Mouse (Mus musculus) liver, postnatal 0 days (tissue): Measurements from ENCODE around the gene Bmpr1a. TPM values are rescaled to one million over a fixed set of nuclear protein-coding genes. Genes with fewer than 3 reads are reported as not detected.

Experiments used
- ATAC-seq: fragments of 200-750 bp; cut with Nextera tagmentation; 2 replicates; pipeline ENCODE4 v1.8.0; 2017; ENCODE audit warnings: mild to moderate bottlenecking, moderate library complexity
- DNase-seq: peaks from one replicate; pipeline ENCODE4 v3.0.0-alpha.2; 2016
- H3K27ac ChIP-seq: fragments of 300-500 bp; sonication (generic); 2 replicates; pipeline ENCODE4 v1.5.1; 2014; ENCODE audit warnings: antibody characterized with exemption, moderate library complexity, mild to moderate bottlenecking, low read depth
- H3K27me3 ChIP-seq: fragments of 300-500 bp; sonication (generic); 2 replicates; pipeline ENCODE4 v1.6.1; 2014; ENCODE audit warnings: low read length, control low read depth, mixed read lengths; ENCODE audit not compliant: insufficient read depth
- H3K36me3 ChIP-seq: fragments of 300-500 bp; sonication (generic); replicated peaks from 2 replicates; pipeline ENCODE4 v1.6.1; 2014; ENCODE audit warnings: mild to moderate bottlenecking, control low read depth, low read length, moderate library complexity, mixed read lengths; ENCODE audit not compliant: insufficient read depth
- H3K4me1 ChIP-seq: fragments of 300-500 bp; sonication (generic); 2 replicates; pipeline ENCODE4 v1.6.1; 2014; ENCODE audit warnings: antibody characterized with exemption, mild to moderate bottlenecking, control low read depth; ENCODE audit not compliant: insufficient read depth
- H3K4me2 ChIP-seq: fragments of 300-500 bp; sonication (generic); 2 replicates; pipeline ENCODE4 v1.6.1; 2014; ENCODE audit warnings: low read depth, mild to moderate bottlenecking, low read length, moderate library complexity, mixed read lengths
- H3K4me3 ChIP-seq: fragments of 300-500 bp; sonication (generic); 2 replicates; pipeline ENCODE4 v1.5.1; 2014; ENCODE audit warnings: low read depth, low read length
- H3K9ac ChIP-seq: fragments of 300-500 bp; sonication (generic); replicated peaks from 2 replicates; pipeline ENCODE4 v1.6.1; 2014; ENCODE audit warnings: mild to moderate bottlenecking, moderate library complexity
- H3K9me3 ChIP-seq: fragments of 300-500 bp; sonication (generic); 2 replicates; pipeline ENCODE4 v1.6.1; 2016; ENCODE audit warnings: mild to moderate bottlenecking, control low read depth, low read length, mixed read lengths
- CTCF ChIP-seq: sonication (generic); IDR thresholded peaks from 2 replicates; pipeline ENCODE4 v1.5.1; 2016; ENCODE audit warnings: antibody characterized with exemption, low read depth
- EP300 ChIP-seq: IDR thresholded peaks from 2 replicates; pipeline ENCODE4 v1.6.1; 2016; ENCODE audit warnings: antibody characterized with exemption, low read depth, mild to moderate bottlenecking
- WGBS: fragments of 180-500 bp; shearing (Covaris S2); extraction: QIAGEN DNeasy Blood & Tissue Kit; methylation state at CpG from one replicate; pipeline ENCODE4 v1.1.7; 2014; ENCODE audit not compliant: insufficient replicate concordance; 5-methylcytosine and 5-hydroxymethylcytosine counted together
- polyA plus RNA-seq: library from polyadenylated mRNA; unstranded; fragments of >200 nt; fragmentation: Nextera tagmentation; extraction: Ambion mirVana; gene quantifications from 2 replicates; pipeline ENCODE4 v1.2.1, GENCODE M21; 2015

Gene Bmpr1a
- polyA plus RNA-seq, 1 experiment from 2014 or later, result 5.0 TPM

GRCm38 (mm10) chr14:34377121-34377520, 126.0 kb downstream of the Bmpr1a start:
- Histone ChIP-seq H3K4me2 (peak overlapping the region; percentile 33; the same call in 1 of the 2 replicates), H3K36me3 (no peaks in the 10 kb centered on the region), H3K9me3 (no peaks in the 10 kb centered on the region), H3K4me1 (no peaks in the 10 kb centered on the region), H3K9ac (no peak overlapping the region), H3K4me3 (no peak overlapping the region), H3K27ac (no peak overlapping the region), H3K27me3 (no peaks in the 10 kb centered on the region)
- TF ChIP-seq EP300 (no peak), CTCF (no peak)
- WGBS, result 55% methylated on average over 4 of the region's 4 CpGs
- ATAC-seq, result no peak
- no peak for DNase-seq

- Histone ChIP-seq H3K9me3 (no peaks in the 10 kb centered on the region), H3K27ac (no peak overlapping the region), H3K4me3 (peak overlapping the region; percentile 17; the same call in 1 of the 2 replicates), H3K9ac (no peak overlapping the region), H3K4me1 (no peaks in the 10 kb centered on the region), H3K27me3 (no peaks in the 10 kb centered on the region), H3K36me3 (no peaks in the 10 kb centered on the region), H3K4me2 (peak overlapping the region; percentile 33)
- ATAC-seq, result no peak
- DNase-seq, result no peak
- TF ChIP-seq EP300 (no peak), CTCF (no peak)
- 66% methylated on average over 5 of the region's 5 CpGs for WGBS
Observed at GRCm38 (mm10) chr14:34375941-34376340, 127.2 kb downstream of the Bmpr1a start.

GRCm38 (mm10) chr14:34375415-34375904, 127.7 kb downstream of the Bmpr1a start, which contains the start of gene Mmrn2:
Gene Mmrn2, plus strand, starts transcription at chr14:34375465.
- Histone ChIP-seq H3K9ac (no peak within 1 kb of the TSS), H3K9me3 (no peaks in the 10 kb centered on the region), H3K27me3 (no peaks in the 10 kb centered on the region), H3K36me3 (no peaks in the 10 kb centered on the region), H3K27ac (no peak within 1 kb of the TSS), H3K4me3 (peak within 1 kb of the TSS; percentile 17; the same call in 1 of the 2 replicates), H3K4me1 (no peaks in the 10 kb centered on the region), H3K4me2 (peak within 1 kb of the TSS; percentile 33)
- WGBS, result 45% methylated on average over 13 of the region's 13 CpGs
- no peak for ATAC-seq
- no peak for TF ChIP-seq EP300
- DNase-seq, result no peak

- H3K4me3 ChIP-seq, result peak within 1 kb of the TSS; percentile 17; the same call in 1 of the 2 replicates
- peak; percentile 27; the same call in 1 of the 2 replicates for ATAC-seq
- no peak for DNase-seq
Observed at GRCm38 (mm10) chr14:34374577-34374976, 128.6 kb downstream of the Bmpr1a start, which contains the start of gene Sncg. Gene Sncg, minus strand, starts transcription at chr14:34374789.

GRCm38 (mm10) chr14:34373581-34373980, 129.6 kb downstream of the Bmpr1a start:
- no peaks in the 10 kb centered on the region for H3K36me3 ChIP-seq
- no peak overlapping the region for H3K4me2 ChIP-seq
- ATAC-seq, result no peak
- TF ChIP-seq EP300 (no peak), CTCF (no peak)
- H3K4me3 ChIP-seq, result no peak overlapping the region
- no peak overlapping the region for H3K9ac ChIP-seq
- H3K9me3 ChIP-seq, result no peaks in the 10 kb centered on the region
- no peak for DNase-seq
- WGBS, result 64% methylated on average over 6 of the region's 6 CpGs
- no peaks in the 10 kb centered on the region for H3K4me1 ChIP-seq
- H3K27ac ChIP-seq, result no peak overlapping the region
- H3K27me3 ChIP-seq, result no peaks in the 10 kb centered on the region

More at GRCm38 (mm10) chr14:34374577-34374976, 128.6 kb downstream of the Bmpr1a start, which contains the start of gene Sncg:
- 33% methylated on average over 10 of the region's 10 CpGs for WGBS
- Histone ChIP-seq H3K27ac (no peak within 1 kb of the TSS), H3K36me3 (no peaks in the 10 kb centered on the region), H3K4me1 (no peaks in the 10 kb centered on the region), H3K9me3 (no peaks in the 10 kb centered on the region), H3K9ac (no peak within 1 kb of the TSS), H3K4me2 (peak within 1 kb of the TSS; percentile 33; the same call in 1 of the 2 replicates), H3K27me3 (no peaks in the 10 kb centered on the region)
- TF ChIP-seq EP300 (no peak), CTCF (no peak)

- DNase-seq (no peak), ATAC-seq (no peak)
- Histone ChIP-seq H3K27me3 (no peaks in the 10 kb centered on the region), H3K4me2 (no peak overlapping the region), H3K36me3 (no peaks in the 10 kb centered on the region), H3K9me3 (no peaks in the 10 kb centered on the region), H3K4me3 (no peak overlapping the region), H3K4me1 (no peaks in the 10 kb centered on the region), H3K9ac (no peak overlapping the region), H3K27ac (no peak overlapping the region)
- 80% methylated on average over 6 of the region's 6 CpGs for WGBS
- peak; percentile 58 for TF ChIP-seq CTCF
- no peak for TF ChIP-seq EP300
Observed at GRCm38 (mm10) chr14:34372646-34373045, 130.5 kb downstream of the Bmpr1a start.

- H3K4me2 ChIP-seq, result no peak overlapping the region
- no peak overlapping the region for H3K4me3 ChIP-seq
- ATAC-seq (no peak), DNase-seq (no peak)
- no peak for TF ChIP-seq EP300
- no peak for TF ChIP-seq CTCF
- H3K27ac ChIP-seq, result no peak overlapping the region
- H3K36me3 ChIP-seq, result no peaks in the 10 kb centered on the region
- WGBS, result 49% methylated on average over 2 of the region's 2 CpGs
- H3K9me3 ChIP-seq, result no peaks in the 10 kb centered on the region
- no peaks in the 10 kb centered on the region for H3K4me1 ChIP-seq
- H3K27me3 ChIP-seq, result no peaks in the 10 kb centered on the region
- no peak overlapping the region for H3K9ac ChIP-seq
Observed at GRCm38 (mm10) chr14:34371763-34372162, 131.4 kb downstream of the Bmpr1a start.
